In the genomic region with DNA sequence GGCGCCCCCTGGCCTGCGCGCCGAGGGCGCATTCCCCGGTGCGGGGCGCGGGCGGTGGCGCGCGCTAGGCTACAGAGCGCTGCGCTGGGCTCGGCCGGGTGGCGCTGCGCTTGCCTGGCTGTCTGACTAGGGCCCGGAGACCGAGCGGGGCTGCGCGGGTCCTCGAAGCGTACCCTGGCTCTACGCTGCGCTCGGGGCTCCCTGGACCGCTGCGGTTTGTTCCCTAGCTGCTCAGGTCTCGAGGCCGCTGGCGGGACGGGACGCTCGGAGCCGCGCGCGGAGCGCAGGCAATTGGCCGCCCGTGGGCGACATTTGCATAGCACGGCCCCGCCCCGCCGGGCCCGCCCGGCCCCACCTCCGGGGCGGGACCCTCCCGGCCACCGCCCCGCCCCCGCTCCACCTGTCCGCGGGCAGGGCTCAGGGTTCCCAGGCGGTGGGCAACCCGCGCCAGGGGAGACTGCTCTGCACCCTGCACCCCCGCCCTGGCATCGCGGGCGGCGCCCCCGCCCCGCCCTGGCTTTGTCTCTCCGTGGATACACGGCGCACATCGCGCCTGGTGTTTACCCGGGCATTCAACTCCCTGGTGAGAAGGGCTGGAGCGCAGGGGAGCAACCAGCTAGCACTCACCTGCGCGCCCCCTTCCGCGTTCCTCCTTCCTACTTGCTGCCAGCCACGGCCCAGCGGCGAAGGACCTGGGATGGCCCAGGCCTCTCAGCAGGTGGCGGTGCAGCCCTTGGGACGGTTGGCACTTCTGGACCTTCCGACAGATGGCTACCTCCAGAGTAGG, we compare ENCODE assay signal across 8 mouse cellular contexts. TPM values are rescaled to one million over a fixed set of nuclear protein-coding genes. Genes with fewer than 3 reads are reported as not detected.
DNase-seq lines count a peak whose midpoint lies in the region; ATAC-seq and TF ChIP-seq lines count a peak whose summit lies in the region.

A gene (minus strand): TSS at position 779 of the 787 bp plus-strand sequence.

- peak within 1 kb of the TSS; percentile 56 for H3K4me3 ChIP-seq in hindbrain, postnatal 0 days (ENCODE audit: low read length)

- DNase-seq in adipocyte (ENCODE audit: low spot score), result peak; percentile 59
- peak; percentile 79 for DNase-seq in gastrocnemius, postnatal 10 days
- peak; percentile 83 for DNase-seq in hindbrain, postnatal 0 days (ENCODE audit: low spot score)
- DNase-seq in left cerebral cortex, postnatal 14 days (ENCODE audit: low spot score in 2 of 2), result peak; percentile 47 to 67
- DNase-seq in right cerebral cortex, postnatal 36 days (ENCODE audit: low spot score in 2 of 2), result peak; percentile 44 to 49
- DNase-seq in urinary bladder, postnatal 36 days (ENCODE audit: low spot score in 2 of 2), result peak; percentile 82 to 85

- peak within 1 kb of the TSS; percentile 82 for H3K4me2 ChIP-seq in hindbrain, postnatal 0 days (ENCODE audit: low read depth, low read length)

- peak within 1 kb of the TSS; percentile 70 for H3K9ac ChIP-seq in hindbrain, postnatal 0 days (replicated peaks; ENCODE audit: low read length)

- H3K9me3 ChIP-seq in hindbrain, postnatal 0 days (ENCODE audit: low read length), result no peaks in the 10 kb centered on the region

- H3K4me1 ChIP-seq in hindbrain, postnatal 0 days (ENCODE audit: insufficient read depth, low read length), result peaks cover 16% of the 10 kb centered on the region

- peak within 1 kb of the TSS; percentile 72 for H3K27ac ChIP-seq in hindbrain, postnatal 0 days

- peak; percentile 67 for ATAC-seq in common myeloid progenitor, adult 5-6 weeks (replicated peaks; ENCODE audit: low read depth, poor library complexity, severe bottlenecking)
- peak; percentile 68 for ATAC-seq in hindbrain, postnatal 0 days
- ATAC-seq in megakaryocyte progenitor cell, adult 5-6 weeks (replicated peaks; ENCODE audit: poor library complexity), result peak; percentile 70

- peak; percentile 59 for TF ChIP-seq CTCF in hindbrain, postnatal 0 days (IDR thresholded peaks at IDR 0.05; ENCODE audit: low read depth)

- WGBS in hindbrain, postnatal 0 days, result 1% methylated on average over 80 of the region's 86 CpGs

- intact Hi-C loops in left cerebral cortex, postnatal 14 days (cut with DNase I), result no loop called here

- no peaks in the 10 kb centered on the region for H3K36me3 ChIP-seq in hindbrain, postnatal 0 days (ENCODE audit: insufficient read depth, low read length)

- H3K27me3 ChIP-seq in hindbrain, postnatal 0 days (ENCODE audit: insufficient read depth, low read length), result no peaks in the 10 kb centered on the region

RNA-seq across cellular contexts. Expression of the gene that starts here (rescaled TPM):
- total RNA-seq in common myeloid progenitor, adult 5-6 weeks (2017), result 0.23 TPM in 1 of 2 replicates, not detected in the other
- total RNA-seq in gastrocnemius, postnatal 10 days (2021), result 10 to 100 TPM; 11.9 to 18.0 TPM
- total RNA-seq in hindbrain, postnatal 0 days (2014; rRNA removed), result 65.4 and 81.3 TPM in 2 replicates
- polyA plus RNA-seq in hindbrain, postnatal 0 days (2015; fragmentation: Nextera tagmentation; extraction: Ambion mirVana), result 7.5 and 8.7 TPM in 2 replicates
- 10 to 100 TPM; 11.7 to 16.2 TPM for total RNA-seq in left cerebral cortex, postnatal 14 days (2021)
- total RNA-seq in megakaryocyte progenitor cell, adult 5-6 weeks (2015), result not detected in 2 replicates
- 1.00 TPM in 1 of 2 replicates, not detected in the other for total RNA-seq in megakaryocyte progenitor cell, adult 5-6 weeks (2017)

Comparison
In these comparisons a context has a peak if more than half of its experiments do, and no peak if none do; other contexts are left out.
1. Peak in every context shown above with its lines: DNase-seq, ATAC-seq, H3K4me3 ChIP-seq and H3K27ac ChIP-seq.
2. RNA of the gene that starts here (total RNA-seq): 65.4 to 81.3 TPM in hindbrain, postnatal 0 days, 11.9 to 18.0 TPM in gastrocnemius, postnatal 10 days and 11.7 to 16.2 TPM in left cerebral cortex, postnatal 14 days; 1.00 TPM in megakaryocyte progenitor cell, adult 5-6 weeks and 0.23 TPM in common myeloid progenitor, adult 5-6 weeks; every median in the first group is over 4 times any median in the second.
3. Peak in ATAC-seq in common myeloid progenitor, adult 5-6 weeks; RNA of the gene not detected or under 1 TPM.
4. Peak in ATAC-seq in megakaryocyte progenitor cell, adult 5-6 weeks; RNA of the gene not detected or under 1 TPM.